Mouse (Mus musculus) bone marrow macrophage, adult 2 months (primary cell): ENCODE data around the gene Cfap46.

ENCODE experiments used
- CTCF ChIP-seq: IDR thresholded peaks from 2 replicates; pipeline ENCODE4 v1.5.1; 2012; ENCODE audit warnings: low read depth, mild to moderate bottlenecking, low read length, moderate library complexity
- POLR2A ChIP-seq: IDR thresholded peaks from 2 replicates; pipeline ENCODE4 v1.6.1; 2012; ENCODE audit warnings: mild to moderate bottlenecking, low read depth, low read length, borderline replicate concordance

- TF ChIP-seq POLR2A (no peak), CTCF (no peak)
Observed at GRCm38 (mm10) chr7:139580851-139581775, 102.5 kb downstream of the Cfap46 start.
